Mouse (Mus musculus) stomach, postnatal 0 days (tissue): Measurements from ENCODE around the gene Map2k5.

Source experiments
- CTCF ChIP-seq: IDR thresholded peaks from 2 replicates; pipeline ENCODE4 v1.5.1; 2016; ENCODE audit warnings: antibody characterized with exemption, low read depth, mild to moderate bottlenecking, moderate library complexity
- EP300 ChIP-seq: optimal IDR thresholded peaks from 2 replicates; pipeline ENCODE3; 2016; ENCODE audit warnings: antibody characterized with exemption

DNA sequence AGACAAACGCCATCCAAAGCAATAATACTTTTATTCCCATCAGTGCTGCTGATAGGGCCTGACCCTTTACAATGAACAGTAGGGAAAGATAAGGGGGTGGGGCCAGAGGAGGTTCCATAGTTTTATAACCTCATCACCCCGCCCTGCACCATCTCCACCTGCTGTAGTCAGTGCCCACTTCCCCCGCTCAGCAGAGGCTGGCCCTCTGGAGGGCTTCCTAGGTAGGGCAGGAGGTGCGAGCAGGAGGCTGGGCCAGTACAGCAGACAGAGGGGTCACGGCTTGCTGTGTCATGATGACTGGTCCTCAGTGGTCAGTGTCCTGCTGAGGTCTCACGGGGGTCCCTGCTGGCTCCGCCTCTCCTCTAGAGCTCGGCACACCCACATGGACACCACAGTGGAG, 213.9 kb downstream of the Map2k5 start:
- TF ChIP-seq CTCF (peak; percentile 19; the same call in 1 of the 2 replicates), EP300 (no peak)
